Mouse (Mus musculus): ENCODE measurements around the gene Ostc. TPM values are rescaled to one million over a fixed set of nuclear protein-coding genes. Genes with fewer than 3 reads are reported as not detected.

Gene Ostc
- total RNA-seq, 1 experiment from 2014 or later = 88.2 TPM

- ATAC-seq (ENCODE audit: extremely low read depth, insufficient number of reproducible peaks, low FRiP score, poor library complexity, severe bottlenecking) = peak; percentile 90
Measured at GRCm38 (mm10) chr3:130714775-130715568, 5.7 kb upstream of the Ostc start.

DNA sequence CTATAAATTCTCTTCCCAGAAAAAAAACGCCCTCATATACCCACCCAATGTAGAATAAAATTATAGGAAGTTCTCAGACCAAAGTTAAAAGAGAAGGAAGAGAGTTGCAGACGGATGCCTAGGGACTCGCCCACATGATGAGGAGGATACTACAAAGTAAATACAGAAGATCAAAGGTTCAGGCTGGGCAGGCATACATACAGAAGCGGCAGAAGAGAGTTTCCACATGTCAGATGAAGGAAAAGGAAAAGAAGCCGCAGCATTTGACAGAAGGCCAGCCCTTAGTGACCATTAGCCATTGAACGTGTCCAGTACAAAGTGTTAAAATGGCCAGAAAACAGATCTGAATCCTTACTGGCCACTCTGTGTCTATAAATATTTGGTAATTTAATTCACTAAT, 3.6 kb upstream of the Ostc start:
- no peak for ATAC-seq (ENCODE audit: extremely low read depth, insufficient number of reproducible peaks, low FRiP score, poor library complexity, severe bottlenecking)

DNA sequence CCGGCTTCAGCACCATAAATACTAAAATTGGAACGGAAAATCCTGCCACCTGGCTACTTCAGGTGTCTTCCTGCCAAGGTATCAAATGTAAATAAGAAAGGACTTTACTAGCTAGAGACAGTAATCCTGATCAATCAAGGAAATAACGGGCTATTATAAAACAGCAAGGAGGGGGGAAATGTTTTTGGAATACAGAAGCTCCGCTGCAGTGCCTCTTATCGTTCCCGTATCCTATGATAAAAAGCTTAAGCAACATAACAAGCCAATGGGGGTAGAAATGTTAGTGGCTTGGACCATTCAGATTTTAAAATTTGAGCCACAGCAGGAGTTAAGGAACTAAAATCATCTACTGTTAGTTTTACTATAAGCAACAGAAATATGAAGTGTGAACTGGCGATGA, 859 bp upstream of the Ostc start:
- no peak for ATAC-seq (ENCODE audit: extremely low read depth, insufficient number of reproducible peaks, low FRiP score, poor library complexity, severe bottlenecking)

DNA sequence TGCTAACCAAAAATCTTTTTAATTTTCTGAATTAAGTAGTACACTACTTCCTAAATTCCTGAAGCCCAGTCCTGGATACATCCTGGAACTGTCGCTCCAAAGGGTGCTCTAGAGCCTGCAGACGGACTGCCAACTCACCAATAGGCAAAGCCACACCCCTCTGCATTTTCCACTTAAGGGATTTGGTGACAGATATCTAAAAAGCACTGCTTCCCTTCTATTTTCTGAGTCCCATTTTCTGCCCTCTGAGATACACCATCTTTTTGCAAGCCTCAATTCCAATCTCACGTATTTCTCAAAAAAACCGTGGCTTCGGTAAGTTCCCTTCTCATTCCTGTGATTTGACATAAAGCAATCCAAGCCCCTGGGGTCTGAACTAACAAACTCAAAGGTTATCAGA, 715 bp downstream of the Ostc start:
- no peak for ATAC-seq (ENCODE audit: extremely low read depth, insufficient number of reproducible peaks, low FRiP score, poor library complexity, severe bottlenecking)

- no peak for ATAC-seq (ENCODE audit: extremely low read depth, insufficient number of reproducible peaks, low FRiP score, poor library complexity, severe bottlenecking)
Measured at GRCm38 (mm10) chr3:130702289-130702688, 7.0 kb downstream of the Ostc start.

DNA sequence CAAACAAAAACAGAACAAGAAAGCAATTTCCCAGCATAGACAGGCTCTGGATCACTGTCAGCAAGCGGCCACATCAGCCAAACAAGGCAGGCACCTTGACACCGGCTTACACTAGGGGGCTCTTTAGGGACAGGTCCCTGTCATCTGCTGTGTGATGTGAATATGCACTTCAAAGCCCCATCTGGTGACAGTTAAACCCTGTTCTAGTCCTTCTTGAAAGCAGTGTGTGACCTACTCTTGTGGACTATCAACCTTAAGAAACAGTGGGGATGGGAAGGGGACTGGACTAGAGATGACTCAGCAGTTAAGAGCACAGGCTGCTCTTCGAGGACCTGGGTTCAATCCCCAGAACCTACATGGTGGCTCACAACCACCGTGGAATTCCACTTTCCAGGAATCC, 11.6 kb downstream of the Ostc start:
- no peak for ATAC-seq (ENCODE audit: extremely low read depth, insufficient number of reproducible peaks, low FRiP score, poor library complexity, severe bottlenecking)

DNA sequence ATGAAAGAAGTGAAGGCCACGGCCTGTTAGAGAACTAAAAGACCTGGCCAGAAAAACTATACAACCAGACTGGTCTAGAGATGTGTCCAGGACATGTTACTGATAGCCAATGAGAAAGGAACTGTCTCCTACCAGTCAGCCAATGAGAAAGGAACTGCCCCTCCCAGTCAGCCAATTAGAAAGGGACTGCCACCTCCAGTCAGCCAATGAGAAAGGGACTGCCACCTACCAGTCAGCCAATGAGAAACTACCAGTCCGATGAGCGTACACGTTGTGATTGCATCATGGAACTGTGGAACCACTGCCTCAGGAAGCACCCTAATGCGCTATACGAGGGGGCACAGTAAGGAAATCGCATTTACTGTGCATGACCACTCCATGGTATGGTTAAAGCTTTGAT, 14.5 kb downstream of the Ostc start:
- ATAC-seq (ENCODE audit: extremely low read depth, insufficient number of reproducible peaks, low FRiP score, poor library complexity, severe bottlenecking) = no peak

GRCm38 (mm10) chr3:130694041-130694593, 15.1 kb downstream of the Ostc start:
- ATAC-seq (ENCODE audit: extremely low read depth, insufficient number of reproducible peaks, low FRiP score, poor library complexity, severe bottlenecking) = 0 out of 2 replicates have a peak, but pooled peaks have one; percentile 35

- ATAC-seq (ENCODE audit: extremely low read depth, insufficient number of reproducible peaks, low FRiP score, poor library complexity, severe bottlenecking) = 0 out of 2 replicates have a peak, but pooled peaks have one; percentile 7
Measured at GRCm38 (mm10) chr3:130691596-130692170, 17.6 kb downstream of the Ostc start.

- ATAC-seq (ENCODE audit: extremely low read depth, insufficient number of reproducible peaks, low FRiP score, poor library complexity, severe bottlenecking) = peak; percentile 53; the same call in 1 of the 2 replicates
Measured at GRCm38 (mm10) chr3:130690834-130691595, 18.2 kb downstream of the Ostc start.

DNA sequence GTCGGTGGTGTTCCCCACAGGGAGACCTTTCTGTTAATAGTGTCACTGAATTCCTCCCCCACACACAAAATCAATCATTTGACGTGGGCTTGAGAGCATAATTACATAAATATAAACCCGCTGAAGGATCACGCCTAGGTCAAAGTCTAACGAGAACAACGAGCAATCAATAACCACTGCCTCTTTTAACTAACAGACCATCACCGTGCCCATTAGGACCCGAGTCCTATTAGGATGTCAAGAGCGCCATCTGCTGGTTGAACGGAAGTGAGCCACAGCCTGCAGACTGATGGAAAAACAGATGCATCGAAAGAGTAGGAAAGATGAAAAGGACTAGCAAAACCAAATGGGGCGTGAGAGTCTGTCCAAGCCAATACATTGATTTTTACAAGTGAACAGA, 19.6 kb downstream of the Ostc start:
- no peak for ATAC-seq (ENCODE audit: extremely low read depth, insufficient number of reproducible peaks, low FRiP score, poor library complexity, severe bottlenecking)

DNA sequence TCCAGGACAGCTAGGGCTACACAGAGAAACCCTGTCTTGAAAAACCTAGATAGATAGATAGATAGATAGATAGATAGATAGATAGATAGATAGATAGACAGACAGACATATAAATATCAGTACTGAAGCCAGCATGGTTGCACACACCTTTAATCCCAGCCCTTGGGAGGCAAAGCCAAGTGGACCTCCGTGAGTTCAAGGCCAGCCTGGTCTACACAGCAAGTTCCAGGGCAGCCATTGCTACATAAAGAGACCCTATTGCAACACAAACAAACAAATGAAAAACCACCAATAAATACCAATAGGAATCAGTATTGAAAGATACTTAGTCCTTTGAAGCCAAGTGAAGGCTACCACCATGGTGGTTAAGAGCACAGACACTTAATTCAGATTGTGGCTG, 22.2 kb downstream of the Ostc start:
- no peak for ATAC-seq (ENCODE audit: extremely low read depth, insufficient number of reproducible peaks, low FRiP score, poor library complexity, severe bottlenecking)

DNA sequence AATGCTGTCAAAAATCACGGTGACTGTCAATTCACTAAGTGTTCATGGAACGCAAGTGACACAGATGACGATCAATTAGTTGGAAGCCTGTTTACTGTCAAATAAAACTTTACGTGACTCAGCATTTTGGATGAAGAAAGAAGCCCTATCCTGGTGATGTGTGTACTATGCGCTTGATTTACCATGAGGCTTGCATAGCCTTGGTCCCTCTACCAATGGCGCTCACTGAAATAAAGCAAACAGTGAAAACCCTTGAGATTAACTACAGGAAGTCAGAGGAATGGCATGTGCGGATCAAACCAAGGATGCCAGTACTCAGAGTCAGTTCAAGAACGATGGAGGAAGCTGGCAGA, 24.3 kb downstream of the Ostc start:
- no peak for ATAC-seq (ENCODE audit: extremely low read depth, insufficient number of reproducible peaks, low FRiP score, poor library complexity, severe bottlenecking)

GRCm38 (mm10) chr3:130684276-130685013, 24.8 kb downstream of the Ostc start:
- no peak for ATAC-seq (ENCODE audit: extremely low read depth, insufficient number of reproducible peaks, low FRiP score, poor library complexity, severe bottlenecking)

- ATAC-seq (ENCODE audit: extremely low read depth, insufficient number of reproducible peaks, low FRiP score, poor library complexity, severe bottlenecking) = no peak
Measured at GRCm38 (mm10) chr3:130683836-130684235, 25.4 kb downstream of the Ostc start.

DNA sequence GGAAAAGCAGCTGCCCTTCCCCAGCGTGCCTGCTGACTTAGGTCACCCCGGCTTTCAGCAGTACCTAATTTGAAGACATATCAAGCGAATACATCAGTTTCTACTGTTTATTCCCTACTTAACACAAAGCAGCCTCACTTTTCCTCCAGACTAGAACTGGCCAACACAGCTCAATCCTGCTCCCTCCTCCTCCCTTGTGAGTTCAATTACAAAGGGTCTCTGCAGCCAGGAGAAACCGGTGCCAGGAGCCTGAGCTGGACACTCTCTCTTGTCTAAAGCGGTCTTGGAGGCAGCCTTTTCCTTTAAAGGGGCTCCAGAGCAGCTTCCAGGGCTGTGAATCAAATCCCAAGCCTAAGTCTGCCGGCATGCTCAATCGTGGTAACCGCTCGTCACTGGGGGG, 27.1 kb downstream of the Ostc start:
- ATAC-seq (ENCODE audit: extremely low read depth, insufficient number of reproducible peaks, low FRiP score, poor library complexity, severe bottlenecking) = no peak

GRCm38 (mm10) chr3:130681226-130681625, 28.0 kb downstream of the Ostc start:
- ATAC-seq (ENCODE audit: extremely low read depth, insufficient number of reproducible peaks, low FRiP score, poor library complexity, severe bottlenecking) = no peak

- no peak for ATAC-seq (ENCODE audit: extremely low read depth, insufficient number of reproducible peaks, low FRiP score, poor library complexity, severe bottlenecking)
Measured at GRCm38 (mm10) chr3:130677671-130678460, 31.4 kb downstream of the Ostc start.

Data from neutrophil, adult 5-6 weeks (primary cell).